Mouse (Mus musculus) G1E (cell line): ENCODE results near the gene Gm28047.

Source experiments
- CTCF ChIP-seq: IDR thresholded peaks from 2 replicates; pipeline ENCODE4 v1.5.1; 2012; ENCODE audit warnings: low read depth, low read length, inconsistent platforms, mixed read lengths
- GATA1 ChIP-seq: IDR thresholded peaks from 2 replicates; pipeline ENCODE4 v1.6.1; 2012; ENCODE audit warnings: borderline replicate concordance, low read length, inconsistent platforms, mixed read lengths
- GATA2 ChIP-seq: IDR thresholded peaks from 2 replicates; pipeline ENCODE4 v1.6.1; 2012; ENCODE audit warnings: low read depth, low read length, inconsistent platforms, borderline replicate concordance

DNA sequence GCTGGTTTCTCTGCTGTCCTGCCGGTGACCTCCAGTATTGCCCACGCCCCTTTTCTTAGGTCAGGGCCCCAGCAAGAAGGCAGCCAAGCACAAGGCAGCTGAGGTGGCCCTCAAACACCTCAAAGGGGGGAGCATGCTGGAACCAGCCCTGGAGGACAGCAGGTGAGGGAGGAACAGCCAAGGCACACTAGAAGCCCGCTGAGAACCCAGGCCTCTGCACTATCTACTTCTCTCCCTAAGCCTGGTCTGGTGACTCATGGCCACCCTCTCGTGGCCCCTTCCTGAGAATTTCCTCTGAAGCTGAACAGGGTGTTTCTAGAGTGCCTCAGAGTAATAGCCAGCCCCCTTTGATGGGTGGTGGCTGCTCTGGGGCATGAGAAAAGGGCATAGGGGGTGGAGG, 104.5 kb downstream of the Gm28047 start:
- TF ChIP-seq CTCF (no peak), GATA1 (no peak), GATA2 (no peak)
